Mouse (Mus musculus): ENCODE results near the gene Nfkb1.

DNA sequence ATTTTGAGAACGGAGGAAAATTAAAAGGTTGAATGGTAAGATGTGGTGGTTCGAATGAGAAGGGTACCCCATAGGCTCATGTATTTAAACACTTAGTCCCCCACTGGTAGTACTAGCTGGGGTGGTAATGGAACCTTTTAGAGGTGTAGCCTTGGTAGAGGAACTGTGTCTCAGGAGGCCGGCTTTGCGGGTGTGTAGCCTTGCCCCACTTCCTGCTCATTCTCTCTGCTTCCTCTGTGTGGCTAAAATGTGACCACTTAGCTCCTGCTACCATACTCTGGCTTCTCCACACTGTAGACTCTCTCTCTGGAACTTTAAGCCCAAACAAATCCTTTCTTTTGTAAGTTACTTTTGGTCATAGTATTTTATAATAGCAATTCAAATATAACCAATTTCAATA, 126.0 kb downstream of the Nfkb1 start:
- TF ChIP-seq CTCF (IDR thresholded peaks at IDR 0.05; ENCODE audit: insufficient read depth, low read depth, low read length) (no peak), POLR2A (IDR thresholded peaks at IDR 0.05; ENCODE audit: insufficient read depth, low read depth, low read length) (no peak)

All from olfactory bulb, adult 2 months (tissue).